Mouse (Mus musculus) testis, adult 2 months (tissue): ENCODE results near the gene Polr1b. TPM values are rescaled to one million over a fixed set of nuclear protein-coding genes. Genes with fewer than 3 reads are reported as not detected.

Experiments
- H3K27ac ChIP-seq: fragments of 200-500 bp; 2 replicates; pipeline ENCODE4 v1.5.1; 2012; ENCODE audit warnings: low read depth, low read length; ENCODE audit not compliant: control insufficient read depth, insufficient read depth
- H3K27me3 ChIP-seq: fragments of 200-500 bp; 2 replicates; pipeline ENCODE4 v1.6.1; 2012; ENCODE audit warnings: mild to moderate bottlenecking, low read length, moderate library complexity; ENCODE audit not compliant: control insufficient read depth, insufficient read depth
- H3K36me3 ChIP-seq: fragments of 200-500 bp; 2 replicates; pipeline ENCODE4 v1.6.1; 2012; ENCODE audit warnings: mild to moderate bottlenecking, low read length; ENCODE audit not compliant: control insufficient read depth, insufficient read depth
- H3K4me1 ChIP-seq: fragments of 200-500 bp; 2 replicates; pipeline ENCODE4 v1.6.1; 2012; ENCODE audit warnings: low read length; ENCODE audit not compliant: control insufficient read depth, insufficient read depth
- H3K4me3 ChIP-seq: fragments of 200-500 bp; 2 replicates; pipeline ENCODE4 v1.5.1; 2012; ENCODE audit warnings: low read depth, mild to moderate bottlenecking, low read length, moderate library complexity, mixed read lengths; ENCODE audit not compliant: control insufficient read depth
- CTCF ChIP-seq: fragments of 200-500 bp; IDR thresholded peaks from 2 replicates; pipeline ENCODE4 v1.5.1; 2012; ENCODE audit warnings: low read depth, mild to moderate bottlenecking, inconsistent platforms, low read length, moderate library complexity; ENCODE audit not compliant: control insufficient read depth, insufficient read depth, insufficient replicate concordance
- POLR2A ChIP-seq: fragments of 200-500 bp; IDR thresholded peaks from 2 replicates; pipeline ENCODE4 v1.6.1; 2012; ENCODE audit warnings: low read depth, mild to moderate bottlenecking, inconsistent platforms, low read length, moderate library complexity; ENCODE audit not compliant: control insufficient read depth
- polyA plus RNA-seq: library from polyadenylated mRNA; depleted of rRNA; stranded (reverse); fragments of >200 nt; gene quantifications from 2 replicates; pipeline ENCODE4 v1.2.3, GENCODE M21; 2012

Polr1b gene
- polyA plus RNA-seq, 1 experiment: 4.5 TPM

- H3K27me3 ChIP-seq: no peaks in the 10 kb centered on the region
- no peak for TF ChIP-seq CTCF
- TF ChIP-seq POLR2A: peak; percentile 29; the same call in 1 of the 2 replicates
- H3K4me1 ChIP-seq: peaks cover 7% of the 10 kb centered on the region
- no peak within 1 kb of the TSS for H3K27ac ChIP-seq
- peak within 1 kb of the TSS; percentile 80 for H3K4me3 ChIP-seq
- H3K36me3 ChIP-seq: no peaks in the 10 kb centered on the region
These were observed 35.1 kb upstream of the Polr1b start, which contains the start of gene Ttl for GRCm38 (mm10) chr2:129065437-129066282. Ttl (plus strand) TSS chr2:129065942.

- no peaks in the 10 kb centered on the region for H3K36me3 ChIP-seq
- peaks cover 7% of the 10 kb centered on the region for H3K4me1 ChIP-seq
- H3K27ac ChIP-seq: no peak overlapping the region
- H3K27me3 ChIP-seq: no peaks in the 10 kb centered on the region
- H3K4me3 ChIP-seq: peak overlapping the region; percentile 80
- TF ChIP-seq POLR2A (no peak), CTCF (no peak)
These were observed 34.5 kb upstream of the Polr1b start for GRCm38 (mm10) chr2:129066326-129066725.

DNA sequence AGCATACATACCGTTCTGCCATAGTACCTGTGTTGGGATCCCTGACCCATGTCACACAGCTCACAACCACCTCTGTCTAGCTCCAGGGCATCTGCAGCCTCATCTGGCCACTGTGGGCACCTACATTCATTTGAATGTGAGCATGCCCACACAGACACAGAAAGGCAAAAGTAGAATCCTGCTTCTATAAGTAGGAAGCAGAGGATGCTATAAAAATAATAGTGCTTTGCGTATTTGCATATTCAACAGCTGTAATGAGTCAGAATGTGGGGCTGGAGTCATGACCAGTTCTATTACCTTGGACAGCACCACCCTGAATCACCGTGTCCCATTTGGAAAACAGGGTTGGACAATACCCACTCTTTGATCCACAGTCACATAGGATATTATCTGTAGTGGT lies 30.5 kb upstream of the Polr1b start:
- Histone ChIP-seq H3K27ac (no peak overlapping the region), H3K36me3 (no peaks in the 10 kb centered on the region), H3K4me3 (no peak overlapping the region), H3K27me3 (no peaks in the 10 kb centered on the region), H3K4me1 (peaks cover 7% of the 10 kb centered on the region)
- TF ChIP-seq CTCF (no peak), POLR2A (no peak)

GRCm38 (mm10) chr2:129078313-129078712 lies 22.5 kb upstream of the Polr1b start:
- Histone ChIP-seq H3K27me3 (no peaks in the 10 kb centered on the region), H3K4me3 (no peak overlapping the region), H3K4me1 (peaks cover 8% of the 10 kb centered on the region), H3K36me3 (no peaks in the 10 kb centered on the region), H3K27ac (no peak overlapping the region)
- peak; percentile 57; the same call in 1 of the 2 replicates for TF ChIP-seq CTCF
- no peak for TF ChIP-seq POLR2A

DNA sequence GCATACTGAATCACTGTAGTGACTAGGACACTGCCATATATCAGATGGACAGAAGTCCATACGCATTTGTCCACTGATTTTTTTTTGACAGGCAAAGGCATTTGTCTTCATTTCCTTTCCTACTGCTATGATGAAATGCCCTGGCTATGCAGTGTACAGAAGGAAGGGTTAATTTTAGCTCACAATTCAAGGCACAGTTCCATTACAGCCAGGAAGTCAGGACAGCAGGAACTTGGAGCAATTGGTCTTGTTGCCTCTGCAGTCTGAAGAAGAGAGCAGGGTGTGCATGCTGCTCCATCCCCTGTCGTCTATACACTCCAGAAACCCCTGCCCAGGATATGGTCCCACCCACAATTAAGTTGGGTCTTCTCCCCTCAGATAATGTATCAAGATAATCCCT lies 21.6 kb upstream of the Polr1b start:
- H3K36me3 ChIP-seq: no peaks in the 10 kb centered on the region
- H3K4me1 ChIP-seq: peaks cover 8% of the 10 kb centered on the region
- H3K27ac ChIP-seq: no peak overlapping the region
- H3K4me3 ChIP-seq: no peak overlapping the region
- H3K27me3 ChIP-seq: no peaks in the 10 kb centered on the region
- no peak for TF ChIP-seq CTCF
- no peak for TF ChIP-seq POLR2A

DNA sequence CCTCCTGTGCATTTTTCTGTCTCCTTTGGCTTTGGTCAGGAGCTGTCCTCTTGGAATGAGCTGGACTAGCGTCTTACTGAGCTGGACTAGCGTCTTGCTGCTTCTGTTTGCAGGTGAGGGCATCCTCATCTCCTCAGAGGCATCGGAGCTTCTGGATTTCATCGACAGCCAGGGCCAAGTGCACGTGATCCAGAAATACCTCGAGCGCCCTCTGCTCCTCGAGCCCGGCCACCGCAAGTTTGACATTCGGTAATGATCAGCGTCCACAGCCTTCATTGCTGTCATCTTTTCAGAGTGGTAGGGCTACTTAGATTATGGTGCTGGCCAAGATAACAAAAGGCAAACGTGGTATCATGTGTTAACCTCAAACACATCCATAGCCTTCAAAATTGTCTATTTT lies 19.7 kb upstream of the Polr1b start:
- Histone ChIP-seq H3K36me3 (no peaks in the 10 kb centered on the region), H3K27me3 (no peaks in the 10 kb centered on the region), H3K4me1 (peaks cover 8% of the 10 kb centered on the region), H3K4me3 (no peak overlapping the region), H3K27ac (no peak overlapping the region)
- no peak for TF ChIP-seq POLR2A
- peak; percentile 11; the same call in 1 of the 2 replicates for TF ChIP-seq CTCF

GRCm38 (mm10) chr2:129083514-129083913 lies 17.3 kb upstream of the Polr1b start:
- Histone ChIP-seq H3K27me3 (no peaks in the 10 kb centered on the region), H3K4me3 (no peak overlapping the region), H3K36me3 (no peaks in the 10 kb centered on the region), H3K4me1 (peaks cover 8% of the 10 kb centered on the region), H3K27ac (no peak overlapping the region)
- TF ChIP-seq CTCF (no peak), POLR2A (no peak)

DNA sequence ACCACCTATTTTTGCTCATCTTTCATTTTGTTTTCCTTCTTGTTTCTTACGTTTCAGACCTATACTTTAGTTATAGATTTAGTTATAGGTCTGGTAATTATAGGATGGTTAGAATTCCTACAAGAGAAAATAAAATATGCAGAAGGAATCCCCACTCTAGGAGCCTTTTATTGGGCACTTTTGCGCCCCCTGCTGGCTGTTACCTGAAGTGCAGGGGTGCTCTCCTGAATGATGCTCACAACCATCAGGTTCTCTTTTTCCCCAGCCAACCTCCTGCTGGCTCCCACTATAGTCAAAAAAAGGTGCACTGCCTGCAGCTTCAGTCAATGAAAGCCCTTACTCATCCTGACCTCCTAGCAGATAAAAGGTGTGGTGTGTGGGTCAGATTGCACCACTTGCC lies 15.8 kb upstream of the Polr1b start:
- TF ChIP-seq CTCF (peak; percentile 75), POLR2A (no peak)
- Histone ChIP-seq H3K4me3 (no peak overlapping the region), H3K27ac (no peak overlapping the region), H3K4me1 (peaks cover 8% of the 10 kb centered on the region), H3K27me3 (no peaks in the 10 kb centered on the region), H3K36me3 (no peaks in the 10 kb centered on the region)
